Mouse (Mus musculus) heart, adult 2 months (tissue): ENCODE measurements around the gene Ing3.

ENCODE experiments used
- CTCF ChIP-seq: fragments of 200-600 bp; IDR thresholded peaks from 2 replicates; pipeline ENCODE4 v1.8.1; 2022; ENCODE audit warnings: antibody characterized with exemption, mild to moderate bottlenecking, moderate library complexity
- POLR2A ChIP-seq: fragments of 200-500 bp; IDR thresholded peaks from 2 replicates; pipeline ENCODE4 v1.6.1; 2011; ENCODE audit warnings: mild to moderate bottlenecking, low read depth, low read length, control low read depth; ENCODE audit not compliant: insufficient read depth

DNA sequence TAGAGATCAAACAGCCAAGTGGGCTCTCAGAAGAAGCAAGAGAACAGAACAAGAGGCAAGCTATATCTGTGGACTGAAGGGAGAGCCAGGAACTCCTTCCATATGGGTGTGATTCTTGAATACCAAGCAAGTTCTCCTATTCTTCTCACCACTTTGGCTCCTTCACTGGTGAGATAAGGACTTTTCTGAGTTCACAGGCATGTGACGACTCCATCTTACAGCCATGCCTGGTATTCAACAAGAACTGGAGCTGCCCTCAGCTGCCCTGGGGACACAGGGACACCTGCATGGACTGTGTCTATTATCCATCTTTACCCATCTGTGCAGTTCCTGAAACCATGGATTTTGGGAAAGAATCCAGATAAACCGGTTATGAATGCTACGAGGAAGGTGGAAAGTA lies 51.5 kb downstream of the Ing3 start:
- TF ChIP-seq CTCF = no peak
- no peak for TF ChIP-seq POLR2A
